Mouse (Mus musculus) gastrocnemius, postnatal 4 days (tissue): Measurements from ENCODE around the gene Swi5. TPM values are rescaled to one million over a fixed set of nuclear protein-coding genes. Genes with fewer than 3 reads are reported as not detected.

Experiments
- DNase-seq, 2 experiments: peaks; one replicate each; pipeline ENCODE4 v3.0.0; 2021 to 2022; ENCODE audit warnings: low spot score in 2 of 2, mixed read lengths in 2 of 2
- long read RNA-seq, 2 experiments: library from polyadenylated mRNA; stranded (forward); transcript quantifications; one replicate each; pipeline ENCODE4 v2.0.0; 2021
- total RNA-seq, 2 experiments: library from RNA; stranded (reverse); gene quantifications; 2 replicates each; pipeline ENCODE4 v1.2.3; 2021

Gene Swi5
- 100 to 1,000 TPM; 160 to 162 TPM for total RNA-seq
- long read RNA-seq, experiment 1, transcript Swi5-207 (5 exons, 768 nt): major isoform, 76 of 90 reads
- long read RNA-seq, experiment 1, partial matches to known transcripts: 2 of 90 reads
- long read RNA-seq, experiment 1, other reads (novel, unspliced or antisense): 8 of 90 reads
- long read RNA-seq, experiment 2, transcript Swi5-207 (5 exons, 768 nt): major isoform, 85 of 99 reads
- long read RNA-seq, experiment 2, partial matches to known transcripts: 4 of 99 reads
- long read RNA-seq, experiment 2, other reads (novel, unspliced or antisense): 9 of 99 reads

GRCm38 (mm10) chr2:32287923-32288367, at the start of gene Swi5:
Gene Swi5, minus strand, starts transcription at chr2:32288075.
- peak; percentile 96 to 99 for DNase-seq

GRCm38 (mm10) chr2:32335888-32336287, 48.0 kb upstream of the Swi5 start:
- DNase-seq: no peak

- DNase-seq: no peak
Measured at GRCm38 (mm10) chr2:32332159-32332558, 44.3 kb upstream of the Swi5 start.

GRCm38 (mm10) chr2:32329531-32329930, 41.7 kb upstream of the Swi5 start:
- DNase-seq: no peak

- DNase-seq: no peak
Measured at GRCm38 (mm10) chr2:32328911-32329460, 41.1 kb upstream of the Swi5 start.

GRCm38 (mm10) chr2:32327200-32327599, 39.3 kb upstream of the Swi5 start:
- DNase-seq: no peak

- no peak for DNase-seq
Measured at GRCm38 (mm10) chr2:32325342-32325741, 37.5 kb upstream of the Swi5 start.

GRCm38 (mm10) chr2:32324322-32324721, 36.4 kb upstream of the Swi5 start:
- no peak for DNase-seq

GRCm38 (mm10) chr2:32322754-32323741, 35.2 kb upstream of the Swi5 start:
- DNase-seq: no peak

GRCm38 (mm10) chr2:32321591-32322298, 33.9 kb upstream of the Swi5 start:
- DNase-seq: no peak

GRCm38 (mm10) chr2:32320721-32321120, 32.8 kb upstream of the Swi5 start:
- DNase-seq: no peak

GRCm38 (mm10) chr2:32319586-32320580, 32.0 kb upstream of the Swi5 start:
- DNase-seq: peak; percentile 80

GRCm38 (mm10) chr2:32318709-32319585, 31.1 kb upstream of the Swi5 start:
- peak in 1 of 2 experiments; percentile 20 for DNase-seq

- peak; percentile 64 to 82 for DNase-seq
Measured at GRCm38 (mm10) chr2:32317791-32318417, 30.0 kb upstream of the Swi5 start.

GRCm38 (mm10) chr2:32316887-32317656, 29.2 kb upstream of the Swi5 start:
- DNase-seq: peak in 1 of 2 experiments; percentile 21

GRCm38 (mm10) chr2:32315751-32316150, 27.9 kb upstream of the Swi5 start:
- DNase-seq: peak in 1 of 2 experiments; percentile 60

- no peak for DNase-seq
Measured at GRCm38 (mm10) chr2:32314831-32315230, 27.0 kb upstream of the Swi5 start.
